Mouse (Mus musculus) spleen, adult 12 weeks (tissue): ENCODE results near the gene Snx29.

ENCODE experiments used
- DNase-seq: peaks from one replicate; pipeline ENCODE4 v3.0.0; 2022; ENCODE audit warnings: low spot score

Gene Snx29

GRCm38 (mm10) chr16:11599523-11599922 lies 276.8 kb downstream of the Snx29 start:
- DNase-seq = no peak

DNA sequence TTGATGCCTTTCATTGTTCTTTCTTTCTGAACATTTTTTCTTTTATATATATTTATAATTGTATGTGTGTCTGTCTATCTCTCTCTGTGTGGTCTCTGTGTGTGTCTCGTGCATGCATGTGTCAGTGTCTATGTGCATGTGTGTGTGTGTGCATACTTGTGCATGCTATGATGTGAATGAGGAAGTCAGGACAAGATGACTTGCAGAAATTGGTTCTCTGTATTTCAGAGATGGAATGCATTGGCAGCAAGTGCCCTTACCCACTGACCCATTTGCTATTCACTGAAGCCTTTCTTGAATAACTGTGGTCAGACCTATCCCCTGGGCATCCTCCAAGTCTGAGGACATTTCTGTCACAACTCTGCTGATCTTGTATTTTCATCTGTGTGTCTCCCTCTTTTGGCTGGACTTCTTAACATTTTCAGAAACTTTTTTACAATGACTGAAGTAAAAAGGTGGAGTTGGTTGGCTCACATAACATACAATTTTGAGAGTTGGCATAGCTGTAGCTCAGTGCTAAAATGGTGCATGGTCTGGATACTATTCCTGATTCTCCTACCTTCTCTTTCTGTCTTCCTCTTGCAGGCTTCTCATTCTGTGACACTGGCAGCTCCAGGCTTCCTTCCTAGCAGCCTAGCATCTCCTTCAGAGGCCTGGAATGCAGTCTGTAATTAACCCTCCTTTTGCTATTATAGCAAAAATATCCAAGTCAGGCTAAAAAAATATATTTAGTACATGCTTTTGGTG lies 278.8 kb downstream of the Snx29 start:
- DNase-seq = no peak

GRCm38 (mm10) chr16:11603667-11604422 lies 281.1 kb downstream of the Snx29 start:
- DNase-seq = no peak

GRCm38 (mm10) chr16:11612526-11613126 lies 289.9 kb downstream of the Snx29 start:
- DNase-seq = no peak

- DNase-seq = no peak
Measured at GRCm38 (mm10) chr16:11614401-11615014, 291.8 kb downstream of the Snx29 start.

GRCm38 (mm10) chr16:11615633-11616032 lies 292.9 kb downstream of the Snx29 start:
- DNase-seq = no peak

DNA sequence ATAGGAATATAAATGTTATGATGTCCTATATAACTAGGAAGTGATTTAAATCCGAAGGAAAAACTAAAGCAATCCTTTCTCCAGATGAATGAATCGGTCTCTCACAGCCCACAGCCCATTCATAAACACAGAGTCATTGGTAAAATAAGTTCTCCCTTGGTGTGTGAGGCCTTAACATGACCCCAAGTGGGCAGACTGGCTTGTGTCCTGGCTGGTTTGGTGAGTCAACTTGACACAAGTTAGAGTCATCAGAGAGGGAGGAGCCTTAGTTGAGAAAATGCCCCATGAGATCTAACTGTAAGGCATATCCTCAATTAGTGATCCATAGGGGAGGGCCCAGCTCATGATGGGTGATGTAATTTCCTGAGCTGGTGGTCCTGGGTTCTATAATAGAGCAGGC lies 297.2 kb downstream of the Snx29 start:
- DNase-seq = no peak

GRCm38 (mm10) chr16:11621042-11621441 lies 298.3 kb downstream of the Snx29 start:
- no peak for DNase-seq

DNA sequence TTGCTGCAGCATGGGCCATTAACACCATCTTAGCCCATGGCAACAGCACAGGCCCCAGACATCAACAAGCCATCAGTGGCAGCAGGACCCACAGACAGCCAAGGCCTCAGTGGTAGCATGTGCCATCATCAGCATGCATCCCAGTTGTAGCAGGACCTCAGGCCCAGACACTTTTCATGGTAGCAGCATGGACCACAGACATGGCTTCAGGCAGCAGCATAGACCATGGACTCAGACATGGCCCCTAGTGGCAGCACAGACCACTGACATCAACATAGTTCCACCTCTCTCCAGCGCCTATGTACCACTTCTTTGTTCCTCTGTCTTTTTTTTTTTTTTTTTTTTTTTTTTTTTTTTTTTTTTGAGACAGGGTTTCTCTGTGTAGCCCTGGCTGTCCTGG lies 299.0 kb downstream of the Snx29 start:
- no peak for DNase-seq

DNA sequence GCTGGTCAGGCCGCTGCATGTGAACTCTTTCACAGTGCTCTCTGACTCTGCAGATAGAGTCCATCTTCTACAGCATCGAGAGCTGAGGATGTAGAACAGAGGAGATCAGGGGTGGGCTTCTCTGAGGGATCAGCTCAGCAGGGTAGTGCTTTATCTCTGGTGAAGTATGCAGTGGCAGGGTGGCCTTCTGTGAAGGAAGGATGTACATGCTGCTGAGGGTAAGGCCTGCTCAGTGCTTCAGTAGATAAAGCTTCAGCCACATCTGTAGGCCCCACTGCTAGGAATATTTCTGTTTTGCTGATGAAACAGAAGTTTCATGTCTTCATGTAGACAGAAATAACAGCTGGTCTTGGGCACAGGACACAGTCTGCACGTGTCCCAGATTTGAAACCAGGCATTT lies 300.3 kb downstream of the Snx29 start:
- no peak for DNase-seq

DNA sequence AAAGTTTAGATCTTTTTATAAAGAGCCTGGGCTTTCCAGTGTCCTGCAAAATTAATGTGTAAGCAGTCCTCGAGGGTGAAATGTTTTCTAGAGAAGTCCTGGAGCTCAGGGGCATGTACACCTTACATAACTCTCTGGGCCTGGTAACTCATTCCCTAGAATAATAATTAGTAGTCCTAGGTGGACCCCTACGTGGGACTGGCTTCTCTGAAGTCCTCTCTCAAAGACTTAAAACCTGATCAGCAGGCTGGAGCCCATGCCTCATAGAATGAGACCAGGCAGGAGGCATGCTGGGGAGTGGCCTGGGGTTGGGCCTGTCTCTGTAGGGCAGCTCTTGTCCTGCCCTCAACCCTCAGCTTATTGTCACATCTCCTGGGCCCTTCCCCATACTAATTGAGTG lies 301.4 kb downstream of the Snx29 start:
- DNase-seq = no peak

- no peak for DNase-seq
Measured at GRCm38 (mm10) chr16:11626004-11626481, 303.3 kb downstream of the Snx29 start.

GRCm38 (mm10) chr16:11626616-11627015 lies 303.9 kb downstream of the Snx29 start:
- DNase-seq = no peak

DNA sequence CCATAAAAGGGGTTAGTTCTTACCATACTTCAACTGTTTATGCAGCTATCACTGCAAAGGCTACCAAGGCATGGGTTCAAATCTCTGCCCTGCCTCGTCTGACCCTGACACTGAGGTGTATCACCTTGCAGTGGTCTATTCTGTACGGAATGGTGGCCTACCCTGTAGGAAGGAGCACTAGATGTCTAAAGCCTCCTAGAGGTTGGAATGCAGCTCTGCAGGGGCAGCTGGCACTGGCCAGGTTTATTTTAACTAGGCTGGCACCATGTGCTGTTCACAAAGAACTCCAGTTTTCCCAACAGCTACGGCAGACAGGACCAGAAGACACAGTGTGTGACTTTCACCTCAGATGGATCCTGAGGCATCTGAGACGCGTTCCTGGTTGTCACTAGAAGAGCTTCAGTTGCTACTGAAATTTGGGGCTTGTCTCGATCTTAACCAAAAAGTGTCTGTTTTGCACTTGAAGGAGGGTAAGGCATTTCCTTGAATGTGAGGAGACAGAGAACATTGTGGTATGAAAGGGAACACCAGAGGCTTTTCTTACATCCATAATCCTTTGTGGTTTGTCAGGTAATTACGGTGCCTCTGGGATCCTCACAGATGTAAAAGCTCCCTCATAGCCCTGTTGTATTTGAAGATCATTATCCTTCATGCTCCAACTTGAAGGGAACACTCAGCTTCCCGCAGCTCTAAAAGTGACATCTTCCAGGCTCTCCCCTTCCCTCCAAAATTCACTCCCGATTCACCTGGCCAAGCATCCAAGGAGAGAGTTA lies 305.3 kb downstream of the Snx29 start:
- DNase-seq = no peak

- DNase-seq = no peak
Measured at GRCm38 (mm10) chr16:11629704-11630103, 307.0 kb downstream of the Snx29 start.

DNA sequence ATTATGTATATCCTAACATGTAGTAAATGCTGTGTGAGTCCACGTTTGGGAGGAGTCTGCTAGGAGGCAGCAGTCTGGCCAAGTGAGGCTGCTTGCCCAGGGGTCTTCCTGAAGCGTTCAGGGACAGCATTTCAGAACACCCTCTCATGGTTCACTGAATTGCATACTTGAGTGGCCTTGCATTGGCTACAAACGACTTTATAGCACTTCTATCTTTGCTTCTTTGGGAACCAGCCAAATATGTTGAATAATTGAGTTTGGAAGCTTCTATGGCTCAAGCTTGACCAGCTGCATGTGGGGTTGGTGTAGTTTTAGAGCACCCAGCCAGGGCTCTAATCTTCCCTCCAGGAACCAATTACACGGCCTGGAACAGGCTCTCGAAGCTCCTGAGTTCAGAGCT lies 307.8 kb downstream of the Snx29 start:
- DNase-seq = no peak

- no peak for DNase-seq
Measured at GRCm38 (mm10) chr16:11632205-11632747, 309.6 kb downstream of the Snx29 start.

- DNase-seq = no peak
Measured at GRCm38 (mm10) chr16:11636196-11636733, 313.6 kb downstream of the Snx29 start.

GRCm38 (mm10) chr16:11636902-11637301 lies 314.2 kb downstream of the Snx29 start:
- no peak for DNase-seq

GRCm38 (mm10) chr16:11637794-11638193 lies 315.1 kb downstream of the Snx29 start:
- no peak for DNase-seq

DNA sequence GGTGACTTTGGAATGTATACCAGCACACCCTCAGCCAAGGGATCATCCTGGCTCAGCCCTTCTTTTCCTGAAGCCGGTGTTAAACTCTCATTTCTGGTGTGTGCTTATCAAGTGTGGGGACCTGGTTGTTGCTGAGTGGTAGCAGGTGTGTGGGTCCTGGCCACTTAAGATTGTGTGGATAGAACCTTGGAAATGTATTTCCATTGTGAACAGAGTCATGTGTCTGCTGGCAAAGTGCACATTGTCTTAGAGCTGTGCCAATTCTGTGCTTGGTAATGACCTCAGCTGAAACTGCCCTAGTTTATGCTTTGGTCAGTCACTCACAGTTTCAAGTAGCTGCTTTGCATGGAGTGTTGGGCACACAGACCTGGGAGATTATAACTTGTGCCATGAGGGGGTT lies 316.0 kb downstream of the Snx29 start:
- no peak for DNase-seq
